Mouse (Mus musculus) limb, embryonic 11.5 days (tissue): ENCODE measurements around the gene Sv2b. TPM values are rescaled to one million over a fixed set of nuclear protein-coding genes. Genes with fewer than 3 reads are reported as not detected.
A peak's percentile ranks its signal among the peaks of the same experiment; 100 is the strongest.

Experiments used
- ATAC-seq: fragments of 200-750 bp; cut with Nextera tagmentation; 2 replicates; pipeline ENCODE4 v1.8.0; 2017; ENCODE audit warnings: low read depth; ENCODE audit not compliant: insufficient number of reproducible peaks, low FRiP score, low TSS enrichment
- DNase-seq: peaks from one replicate; pipeline ENCODE4 v3.0.0-alpha.2; 2015; ENCODE audit warnings: low spot score
- H3K27ac ChIP-seq: fragments of 300-500 bp; sonication (generic); replicated peaks from 2 replicates; pipeline ENCODE4 v1.5.1; 2014; ENCODE audit warnings: low read depth, mild to moderate bottlenecking, low read length
- H3K27me3 ChIP-seq: fragments of 300-500 bp; sonication (generic); 2 replicates; pipeline ENCODE4 v1.6.1; 2014; ENCODE audit warnings: mild to moderate bottlenecking, low read length, mixed read lengths; ENCODE audit not compliant: control insufficient read depth, insufficient read depth
- H3K36me3 ChIP-seq: fragments of 300-500 bp; sonication (generic); 2 replicates; pipeline ENCODE4 v1.6.1; 2014; ENCODE audit warnings: mild to moderate bottlenecking, low read length, moderate library complexity, mixed read lengths; ENCODE audit not compliant: control insufficient read depth, insufficient read depth
- H3K4me1 ChIP-seq: fragments of 300-500 bp; sonication (generic); 2 replicates; pipeline ENCODE4 v1.6.1; 2014; ENCODE audit warnings: low read length, mixed read lengths; ENCODE audit not compliant: control insufficient read depth, insufficient read depth
- H3K4me2 ChIP-seq: fragments of 300-500 bp; sonication (generic); 2 replicates; pipeline ENCODE4 v1.6.1; 2014; ENCODE audit warnings: low read depth, mild to moderate bottlenecking, moderate library complexity; ENCODE audit not compliant: severe bottlenecking
- H3K4me3 ChIP-seq: fragments of 300-500 bp; sonication (generic); 2 replicates; pipeline ENCODE4 v1.5.1; 2014; ENCODE audit warnings: low read depth, low read length
- H3K9ac ChIP-seq: fragments of 300-500 bp; sonication (generic); 2 replicates; pipeline ENCODE4 v1.6.1; 2014; ENCODE audit warnings: mild to moderate bottlenecking, low read length
- H3K9me3 ChIP-seq: fragments of 300-500 bp; sonication (generic); 2 replicates; pipeline ENCODE4 v1.6.1; 2016; ENCODE audit warnings: low read length; ENCODE audit not compliant: control insufficient read depth
- WGBS: fragments of 180-500 bp; shearing (Covaris S2); extraction: QIAGEN DNeasy Blood & Tissue Kit; methylation state at CpG from one replicate; pipeline ENCODE4 v1.1.7; 2014; 5-methylcytosine and 5-hydroxymethylcytosine counted together
- polyA plus RNA-seq: library from polyadenylated mRNA; unstranded; fragments of >200 nt; fragmentation: Nextera tagmentation; extraction: Ambion mirVana; gene quantifications from 2 replicates; pipeline ENCODE4 v1.2.1, GENCODE M21; 2014

Sv2b gene
- polyA plus RNA-seq, 1 experiment from 2014 or later = 1.1 TPM

DNA sequence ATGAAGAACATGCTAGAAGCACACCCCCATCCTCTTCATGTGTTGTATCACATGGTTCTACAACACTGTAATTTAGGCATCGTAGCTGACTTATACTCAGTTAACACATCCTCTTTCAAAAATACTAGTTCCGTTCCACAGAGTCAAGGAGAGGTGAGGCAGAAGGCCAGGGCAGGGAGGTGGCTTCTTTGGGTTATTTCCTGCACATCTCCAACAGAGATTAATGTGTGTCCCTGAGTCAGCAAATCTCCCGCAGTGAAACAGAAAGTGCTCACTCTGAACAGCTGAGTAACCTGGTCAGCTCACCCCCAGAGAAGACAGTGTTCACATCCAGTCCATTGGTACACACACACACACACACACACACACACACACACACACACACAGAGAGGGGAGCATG, 118.9 kb downstream of the Sv2b start:
- WGBS = 85% methylated on average over 3 of the region's 3 CpGs

DNA sequence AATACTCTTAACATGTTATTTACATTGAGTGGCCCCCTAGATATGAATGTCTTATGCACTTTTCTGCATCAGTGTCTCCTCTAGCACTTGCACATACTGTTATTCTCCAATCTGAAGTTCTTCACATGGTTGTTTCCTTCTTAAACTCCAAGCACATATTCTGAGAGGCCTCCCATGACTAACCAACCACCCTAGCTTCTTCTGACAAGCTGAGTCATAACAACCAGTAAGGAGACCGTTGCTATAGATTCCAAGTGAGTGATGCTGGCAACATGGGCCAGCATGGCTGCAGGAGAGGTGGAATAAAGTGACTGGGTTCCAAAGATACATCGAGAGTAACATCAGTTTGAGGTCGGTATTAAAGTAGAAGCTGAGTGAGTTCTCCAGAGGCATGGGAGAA, 134.0 kb downstream of the Sv2b start:
- ATAC-seq (no peak), DNase-seq (no peak)
- H3K4me1 ChIP-seq = no peaks in the 10 kb centered on the region
- H3K27me3 ChIP-seq = no peaks in the 10 kb centered on the region
- H3K27ac ChIP-seq = no peak overlapping the region
- no peak overlapping the region for H3K9ac ChIP-seq
- no peak overlapping the region for H3K4me3 ChIP-seq
- no peak overlapping the region for H3K4me2 ChIP-seq
- H3K9me3 ChIP-seq = no peaks in the 10 kb centered on the region
- no peaks in the 10 kb centered on the region for H3K36me3 ChIP-seq
- WGBS = 89% methylated on average over 3 of the region's 3 CpGs

More for the DNA sequence above, 118.9 kb downstream of the Sv2b start:
- H3K4me3 ChIP-seq = no peak overlapping the region
- no peaks in the 10 kb centered on the region for H3K9me3 ChIP-seq
- H3K27ac ChIP-seq = no peak overlapping the region
- H3K4me1 ChIP-seq = no peaks in the 10 kb centered on the region
- no peak overlapping the region for H3K4me2 ChIP-seq
- no peak for ATAC-seq
- no peaks in the 10 kb centered on the region for H3K36me3 ChIP-seq
- DNase-seq = no peak
- H3K27me3 ChIP-seq = no peaks in the 10 kb centered on the region
- H3K9ac ChIP-seq = no peak overlapping the region

DNA sequence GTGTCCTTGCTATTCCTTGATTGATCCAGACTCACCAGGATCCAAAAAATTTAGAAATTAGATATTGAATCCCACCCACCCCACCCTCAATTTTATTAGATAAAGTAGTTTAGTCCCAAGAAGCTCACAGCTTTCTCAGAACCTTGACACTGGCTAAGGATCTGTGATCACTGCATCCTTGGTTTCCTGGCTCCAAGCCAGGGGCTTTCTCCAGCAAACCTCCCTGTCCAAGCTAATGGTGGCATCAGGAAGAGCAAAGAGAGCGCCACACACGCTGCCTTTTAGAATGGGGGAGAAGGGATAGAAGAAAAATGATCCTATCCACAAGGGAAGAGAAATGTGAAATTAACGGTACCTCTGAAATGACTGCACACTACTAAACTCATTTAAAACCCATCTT, 141.6 kb downstream of the Sv2b start:
- DNase-seq (no peak), ATAC-seq (no peak)
- H3K4me3 ChIP-seq = no peak overlapping the region
- H3K4me1 ChIP-seq = no peaks in the 10 kb centered on the region
- no peak overlapping the region for H3K9ac ChIP-seq
- no peaks in the 10 kb centered on the region for H3K36me3 ChIP-seq
- H3K27me3 ChIP-seq = no peaks in the 10 kb centered on the region
- WGBS = 92% methylated on average over 3 of the region's 3 CpGs
- no peaks in the 10 kb centered on the region for H3K9me3 ChIP-seq
- H3K27ac ChIP-seq = no peak overlapping the region
- no peak overlapping the region for H3K4me2 ChIP-seq

DNA sequence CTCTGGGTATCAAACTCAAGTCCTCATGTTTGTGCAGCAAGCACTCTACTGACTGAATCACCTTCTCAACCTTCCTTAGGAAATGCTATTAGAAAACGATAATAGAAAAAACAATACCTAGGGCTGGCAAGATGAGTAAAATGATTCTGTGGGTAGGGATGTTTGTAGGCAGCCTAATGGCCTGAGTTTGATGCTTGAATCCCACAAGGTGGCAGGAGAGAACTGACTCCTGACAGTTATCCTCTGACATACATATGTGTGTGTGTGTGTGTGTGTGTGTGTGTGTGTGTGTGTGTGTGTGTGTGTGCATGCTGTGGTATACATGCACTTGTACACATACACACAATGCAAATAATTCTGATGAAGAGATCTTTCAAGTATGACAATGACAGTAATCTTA, 161.9 kb downstream of the Sv2b start:
- DNase-seq = no peak
- 88% methylated on average over 1 of the region's 1 CpGs for WGBS
- ATAC-seq = no peak
- Histone ChIP-seq H3K4me2 (no peak overlapping the region), H3K27me3 (no peaks in the 10 kb centered on the region), H3K36me3 (no peaks in the 10 kb centered on the region), H3K4me3 (no peak overlapping the region), H3K4me1 (no peaks in the 10 kb centered on the region; the same call in 1 of the 2 replicates), H3K27ac (no peak overlapping the region), H3K9ac (no peak overlapping the region), H3K9me3 (no peaks in the 10 kb centered on the region)

DNA sequence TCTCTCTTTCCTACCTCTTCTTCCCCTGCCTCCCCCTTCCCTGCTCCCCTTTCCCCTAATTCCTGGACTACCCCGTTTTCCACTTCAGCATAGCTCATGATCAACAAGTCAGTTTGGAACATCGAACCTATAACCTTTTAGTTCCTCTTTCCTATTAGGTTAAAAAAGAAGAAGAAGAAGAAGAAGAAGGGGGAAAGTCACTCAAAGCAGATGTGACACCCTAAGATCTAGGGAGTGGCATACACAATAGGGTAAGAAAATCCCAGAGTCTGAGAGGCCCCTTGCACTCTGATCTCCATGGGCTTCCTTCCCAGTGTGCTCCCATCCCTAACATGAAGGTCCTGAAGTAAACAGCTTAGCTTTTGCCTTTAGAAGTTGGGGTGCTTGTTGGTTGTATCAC, 166.3 kb downstream of the Sv2b start:
- Histone ChIP-seq H3K9me3 (no peaks in the 10 kb centered on the region), H3K9ac (no peak overlapping the region), H3K27ac (no peak overlapping the region), H3K36me3 (no peaks in the 10 kb centered on the region), H3K4me2 (no peak overlapping the region), H3K4me3 (no peak overlapping the region), H3K27me3 (no peaks in the 10 kb centered on the region), H3K4me1 (peaks cover 5% of the 10 kb centered on the region; the same call in 1 of the 2 replicates)
- ATAC-seq (no peak), DNase-seq (peak; percentile 14)
- WGBS = 32% methylated on average over 2 of the region's 2 CpGs

DNA sequence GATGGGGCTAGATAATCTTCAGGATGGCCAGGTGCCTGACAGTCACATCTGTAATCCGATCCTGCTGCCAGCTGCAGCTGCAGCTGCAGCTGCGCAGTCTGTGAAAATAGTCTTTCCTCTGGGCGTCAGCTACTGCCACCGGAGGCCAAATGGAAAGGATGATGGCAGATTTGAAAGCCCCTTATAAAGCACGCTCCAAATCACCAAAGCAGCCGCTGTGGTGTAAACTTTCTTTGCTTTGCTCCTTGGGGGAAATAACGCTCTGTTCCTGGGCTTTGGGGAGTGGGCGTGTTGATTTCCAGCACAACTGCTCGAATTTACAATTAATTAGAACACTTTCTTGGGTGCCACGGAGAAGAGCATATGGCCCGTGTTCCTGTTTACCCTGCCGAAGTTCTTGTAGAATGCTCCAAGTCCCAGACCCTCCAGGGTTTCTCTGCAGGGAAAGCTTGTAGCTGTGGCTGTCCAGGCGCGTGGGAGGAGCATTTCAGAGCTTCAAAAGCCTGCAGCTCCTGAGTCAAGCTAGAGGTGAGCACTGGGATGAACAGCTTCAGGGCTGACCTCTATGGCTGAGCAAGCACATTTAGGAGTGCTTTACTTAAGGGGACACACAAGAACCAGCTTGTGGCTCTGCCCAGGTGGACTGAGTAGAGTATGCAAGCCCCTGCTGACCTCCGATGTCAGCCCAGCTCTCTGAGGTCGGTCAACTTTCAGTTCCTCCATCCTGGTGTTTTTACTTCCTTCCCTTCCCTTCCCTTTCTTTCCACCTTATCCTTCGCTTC, 167.0 kb downstream of the Sv2b start:
- Histone ChIP-seq H3K27ac (no peak overlapping the region; the same call in 1 of the 2 replicates), H3K9ac (no peak overlapping the region)
- WGBS = 5% methylated on average over 17 of the region's 17 CpGs

DNA sequence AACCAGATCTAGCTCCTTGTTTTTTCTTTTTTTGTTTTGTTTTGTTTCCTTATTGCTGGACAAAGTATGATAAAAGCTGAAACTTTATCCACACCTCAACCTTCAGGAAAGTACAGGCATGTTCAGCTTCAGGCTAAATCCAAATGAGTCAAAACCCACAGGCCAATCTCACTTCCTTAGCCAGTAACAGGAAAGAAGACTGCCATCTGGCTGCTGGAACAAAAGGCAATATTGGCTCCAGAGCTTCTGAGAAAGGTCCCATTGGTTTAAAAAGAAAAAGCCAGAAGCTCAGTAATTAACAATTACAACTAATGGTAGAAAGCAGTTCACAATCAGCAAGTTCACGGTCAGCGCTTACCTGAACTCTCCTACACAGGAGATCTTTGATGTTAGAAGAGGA, 169.8 kb downstream of the Sv2b start:
- WGBS = 62% methylated on average over 2 of the region's 2 CpGs
- 0 out of 2 replicates have a peak overlapping the region, but pooled peaks have one; percentile 3 for H3K27ac ChIP-seq
- no peak overlapping the region for H3K4me3 ChIP-seq
- H3K9ac ChIP-seq = no peak overlapping the region
- no peak overlapping the region for H3K4me2 ChIP-seq
- H3K4me1 ChIP-seq = peaks cover 5% of the 10 kb centered on the region; the same call in 1 of the 2 replicates
- DNase-seq (no peak), ATAC-seq (no peak)
- no peaks in the 10 kb centered on the region for H3K27me3 ChIP-seq
- no peaks in the 10 kb centered on the region for H3K9me3 ChIP-seq
- H3K36me3 ChIP-seq = no peaks in the 10 kb centered on the region

More for the DNA sequence above, 167.0 kb downstream of the Sv2b start:
- DNase-seq = peak; percentile 65
- Histone ChIP-seq H3K27me3 (no peaks in the 10 kb centered on the region), H3K36me3 (no peaks in the 10 kb centered on the region), H3K4me1 (peaks cover 5% of the 10 kb centered on the region; the same call in 1 of the 2 replicates), H3K9me3 (no peaks in the 10 kb centered on the region), H3K4me3 (peak overlapping the region; percentile 22), H3K4me2 (peak overlapping the region; percentile 52)
- no peak for ATAC-seq

DNA sequence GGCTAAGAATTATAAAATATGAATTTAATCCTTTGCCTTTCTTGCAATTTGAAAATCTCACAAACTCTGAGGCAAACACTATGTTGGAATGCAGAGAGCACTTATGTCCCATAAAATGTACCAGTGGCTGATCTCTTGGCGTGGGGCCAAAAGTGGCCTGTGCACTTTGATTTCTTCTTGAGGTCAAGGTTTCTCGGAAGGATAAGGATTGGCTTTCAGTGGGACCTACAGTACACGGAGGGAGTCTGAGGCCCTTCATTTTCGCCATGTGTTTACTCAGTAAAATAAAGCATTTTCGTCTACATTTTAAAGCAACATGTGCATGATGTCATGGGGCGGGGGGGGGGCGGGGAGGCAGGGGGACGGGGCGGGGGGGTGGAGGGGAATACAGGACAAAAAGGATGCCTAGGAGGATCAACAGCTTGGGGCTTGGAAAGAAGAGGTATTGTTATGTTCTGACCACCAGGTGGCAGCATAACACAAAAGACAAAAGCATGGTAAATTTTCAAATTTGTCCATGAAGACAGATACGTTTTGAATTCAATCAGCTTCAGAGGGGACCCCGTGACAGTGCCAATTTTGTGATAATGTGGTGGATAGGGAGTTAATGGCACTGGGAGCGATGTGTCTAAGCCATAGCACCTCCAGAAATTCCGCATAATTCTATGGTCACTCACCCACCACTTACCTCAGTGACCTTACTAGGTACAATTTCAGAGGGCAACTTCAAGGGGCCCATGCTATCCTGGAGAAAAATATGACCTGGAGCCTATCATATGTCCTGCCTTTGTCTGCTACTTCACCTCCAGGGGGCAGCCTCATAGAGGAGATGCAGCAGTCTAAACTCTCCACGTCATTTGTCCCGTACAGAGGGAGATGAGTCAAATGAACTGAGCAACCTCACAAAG, 174.1 kb downstream of the Sv2b start:
- Histone ChIP-seq H3K9me3 (no peaks in the 10 kb centered on the region), H3K4me2 (no peak overlapping the region), H3K4me1 (no peaks in the 10 kb centered on the region), H3K4me3 (no peak overlapping the region), H3K9ac (no peak overlapping the region), H3K27me3 (no peaks in the 10 kb centered on the region), H3K36me3 (no peaks in the 10 kb centered on the region), H3K27ac (no peak overlapping the region)
- peak; percentile 49 for DNase-seq
- ATAC-seq = no peak
- WGBS = 33% methylated on average over 15 of the region's 15 CpGs
